Mouse (Mus musculus): Measurements from ENCODE around the gene Trhr2.

Trhr2 gene

GRCm38 (mm10) chr8:122307836-122308235, 52.7 kb downstream of the Trhr2 start:
- no peak for DNase-seq (ENCODE audit: low read depth, low spot score)
